Mouse (Mus musculus): Measurements from ENCODE around the gene Fgf2. TPM values are rescaled to one million over a fixed set of nuclear protein-coding genes. Genes with fewer than 3 reads are reported as not detected.

The Fgf2 gene
- total and polyA plus RNA-seq, 3 experiments = 0.15 to 0.53 TPM; not detected in 1

DNA sequence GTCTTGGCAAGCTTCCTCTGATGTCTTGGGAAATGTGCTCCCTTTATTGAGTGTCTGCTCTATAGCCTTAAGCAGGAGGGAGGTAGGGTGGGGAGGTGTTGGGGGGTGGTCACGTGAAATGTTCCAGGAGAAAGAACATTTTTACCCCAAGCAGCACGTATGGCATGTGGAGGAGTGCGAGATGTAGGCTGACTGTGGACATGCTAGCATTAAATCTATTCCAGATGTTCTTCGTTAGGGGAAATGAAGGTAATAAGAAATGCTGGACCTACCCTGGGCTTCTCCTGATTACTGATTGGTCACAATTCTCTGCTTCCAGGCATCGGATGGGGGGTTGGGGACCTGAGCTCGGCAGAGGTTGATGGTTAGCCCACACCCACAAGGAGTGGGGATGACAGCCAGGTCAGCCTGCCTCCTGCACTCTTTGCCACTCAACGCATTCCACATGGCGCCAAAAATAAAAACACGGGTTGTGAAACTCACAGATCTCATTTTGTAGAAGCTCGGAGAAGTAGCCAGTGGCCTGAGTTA is 5.9 kb downstream of the Fgf2 start:
- TF ChIP-seq ETS1 (IDR thresholded peaks at IDR 0.05; ENCODE audit: low read depth, low read length) (no peak), SMC3 (IDR thresholded peaks at IDR 0.05; ENCODE audit: low read depth, low read length) (no peak), HCFC1 (IDR thresholded peaks at IDR 0.05; ENCODE audit: low read depth, low read length) (no peak)
- no peaks in the 10 kb centered on the region for H3K79me2 ChIP-seq (ENCODE audit: control insufficient read depth, insufficient read depth, low read length, poor library complexity)

DNA sequence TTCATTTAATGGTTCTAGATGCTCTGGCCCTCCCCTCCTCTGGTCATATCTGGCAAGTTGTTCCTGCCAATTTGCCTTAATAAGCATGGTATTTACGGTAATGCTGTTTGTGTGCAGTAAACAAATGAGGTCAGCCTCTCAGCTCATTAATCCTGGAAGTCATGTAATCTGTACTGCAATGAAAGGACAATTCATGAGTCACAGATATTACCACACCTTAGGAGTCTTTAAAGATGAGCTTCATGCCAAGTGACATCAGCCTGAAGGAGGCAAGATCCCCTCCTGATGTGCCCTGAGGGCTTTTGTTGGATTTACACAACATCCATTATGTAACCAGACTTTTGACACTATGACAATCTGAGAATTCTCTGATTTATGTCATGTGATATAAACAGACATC is 6.6 kb downstream of the Fgf2 start:
- H3K9me3 ChIP-seq (replicated peaks; ENCODE audit: insufficient read depth, low read length) = no peaks in the 10 kb centered on the region
- no peak overlapping the region for H3K27ac ChIP-seq (ENCODE audit: control insufficient read depth, low read depth, low read length)
- H3K27me3 ChIP-seq (ENCODE audit: control insufficient read depth in 1 of 2, insufficient read depth in 2 of 2, low read length in 2 of 2) = peaks cover 5% of the 10 kb centered on the region in 2 experiments
- DNase-seq (ENCODE audit: low read depth, low spot score) = no peak
- H3K9ac ChIP-seq (ENCODE audit: control insufficient read depth, low read depth, low read length, poor library complexity, severe bottlenecking) = no peak overlapping the region
- H3K4me3 ChIP-seq (ENCODE audit: control insufficient read depth in 1 of 2, insufficient read depth in 1 of 2, low read depth in 2 of 2, low read length in 2 of 2) = no peak overlapping the region
- peaks cover 3 to 8% of the 10 kb centered on the region in 2 experiments; a peak in 3 of 4 replicates for H3K4me1 ChIP-seq (ENCODE audit: control insufficient read depth in 1 of 2, insufficient read depth in 2 of 2, low read length in 2 of 2)
- H3K36me3 ChIP-seq (ENCODE audit: control insufficient read depth in 1 of 2, insufficient read depth in 2 of 2, low read length in 2 of 2) = peaks cover 0 to 2% of the 10 kb centered on the region in 2 experiments; a peak in 1 of 4 replicates
- no peak for TF ChIP-seq EP300 (IDR thresholded peaks at IDR 0.05; ENCODE audit: low read depth in 1 of 2, low read length in 2 of 2)
- H3K79me2 ChIP-seq (ENCODE audit: control insufficient read depth, insufficient read depth, low read length, poor library complexity) = no peaks in the 10 kb centered on the region

More for the DNA sequence above, 5.9 kb downstream of the Fgf2 start:
- Histone ChIP-seq H3K9me3 (replicated peaks; ENCODE audit: insufficient read depth, low read length) (no peaks in the 10 kb centered on the region), H3K4me1 (ENCODE audit: control insufficient read depth in 1 of 2, insufficient read depth in 2 of 2, low read length in 2 of 2) (peaks cover 3 to 11% of the 10 kb centered on the region in 2 experiments), H3K36me3 (ENCODE audit: control insufficient read depth in 1 of 2, insufficient read depth in 2 of 2, low read length in 2 of 2) (peaks cover 0 to 2% of the 10 kb centered on the region in 2 experiments; a peak in 1 of 4 replicates), H3K27ac (ENCODE audit: control insufficient read depth, low read depth, low read length) (no peak overlapping the region), H3K4me3 (ENCODE audit: control insufficient read depth in 1 of 2, insufficient read depth in 1 of 2, low read depth in 2 of 2, low read length in 2 of 2) (no peak overlapping the region), H3K9ac (ENCODE audit: control insufficient read depth, low read depth, low read length, poor library complexity, severe bottlenecking) (no peak overlapping the region), H3K27me3 (ENCODE audit: control insufficient read depth in 1 of 2, insufficient read depth in 2 of 2, low read length in 2 of 2) (peaks cover 3 to 5% of the 10 kb centered on the region in 2 experiments)
- DNase-seq (ENCODE audit: low read depth, low spot score) = no peak

GRCm38 (mm10) chr3:37360729-37361128 is 12.6 kb downstream of the Fgf2 start:
- DNase-seq (ENCODE audit: low read depth, low spot score) = no peak
- TF ChIP-seq CTCF (IDR thresholded peaks at IDR 0.05 in 2 of 3, conservative IDR thresholded peaks at IDR 0.05 in 1 of 3; ENCODE audit: control insufficient read depth in 1 of 3, insufficient read depth in 1 of 3, low read depth in 2 of 3, low read length in 3 of 3, poor library complexity in 1 of 3, severe bottlenecking in 1 of 3) (no peak), KAT2A (conservative IDR thresholded peaks at IDR 0.05; ENCODE audit: low read depth, low read length) (no peak), USF1 (IDR thresholded peaks at IDR 0.05; ENCODE audit: low read depth, low read length) (no peak), USF2 (IDR thresholded peaks at IDR 0.05; ENCODE audit: borderline replicate concordance in 1 of 2, insufficient read depth in 1 of 2, low read depth in 1 of 2, low read length in 2 of 2) (no peak), SIN3A (IDR thresholded peaks at IDR 0.05; ENCODE audit: low read length) (no peak), ZMIZ1 (IDR thresholded peaks at IDR 0.05; ENCODE audit: low read depth, low read length) (no peak)
- Histone ChIP-seq H3K79me2 (ENCODE audit: control insufficient read depth, insufficient read depth, low read length, poor library complexity) (no peaks in the 10 kb centered on the region), H3K27me3 (ENCODE audit: control insufficient read depth in 1 of 2, insufficient read depth in 2 of 2, low read length in 2 of 2) (peaks cover 2 to 5% of the 10 kb centered on the region in 2 experiments), H3K27ac (ENCODE audit: control insufficient read depth, low read depth, low read length) (no peak overlapping the region), H3K36me3 (ENCODE audit: control insufficient read depth in 1 of 2, insufficient read depth in 2 of 2, low read length in 2 of 2) (no peaks in the 10 kb centered on the region), H3K4me1 (ENCODE audit: control insufficient read depth in 1 of 2, insufficient read depth in 2 of 2, low read length in 2 of 2) (0 out of 4 replicates have a peak, but pooled peaks cover 0 to 3% of the 10 kb centered on the region in 2 experiments), H3K9ac (ENCODE audit: control insufficient read depth, low read depth, low read length, poor library complexity, severe bottlenecking) (no peak overlapping the region), H3K4me3 (ENCODE audit: control insufficient read depth in 1 of 2, insufficient read depth in 1 of 2, low read depth in 2 of 2, low read length in 2 of 2) (no peak overlapping the region), H3K9me3 (replicated peaks; ENCODE audit: insufficient read depth, low read length) (no peaks in the 10 kb centered on the region)

All from MEL (cell line).